12 mouse cellular contexts compared by ENCODE assay signal in genomic region chr4:108318649-108319615, GRCm38 (mm10). TPM values are rescaled to one million over a fixed set of nuclear protein-coding genes. Genes with fewer than 3 reads are reported as not detected.
DNase-seq lines count a peak whose midpoint lies in the region; ATAC-seq lines count a peak whose summit lies in the region.
"Had no signal": no experiment of that assay in that cellular context is flagged by ENCODE, and none has a peak within 500 bp of the region (broad histone marks: within the 10 kb centered on the region; RNA-seq: fewer than 3 reads in every experiment).

No protein-coding gene starts in this region.

- H3K9me3 ChIP-seq in forebrain, embryonic 11.5 days (ENCODE audit: control insufficient read depth, low read length): no peaks in the 10 kb centered on the region
- H3K9me3 ChIP-seq: limb, embryonic 15.5 days; neural tube, embryonic 13.5 days had no signal

- H3K27me3 ChIP-seq in forebrain, embryonic 11.5 days (ENCODE audit: control insufficient read depth, insufficient read depth, low read length): no peaks in the 10 kb centered on the region
- H3K27me3 ChIP-seq: limb, embryonic 15.5 days; neural tube, embryonic 13.5 days had no signal

- no peaks in the 10 kb centered on the region for H3K4me1 ChIP-seq in forebrain, embryonic 11.5 days (replicated peaks; ENCODE audit: control insufficient read depth, insufficient read depth, low read length)
- H3K4me1 ChIP-seq: limb, embryonic 15.5 days; neural tube, embryonic 13.5 days had no signal

- no peak overlapping the region for H3K4me2 ChIP-seq in forebrain, embryonic 11.5 days (ENCODE audit: low read depth, low read length, severe bottlenecking)
- H3K4me2 ChIP-seq: limb, embryonic 15.5 days; neural tube, embryonic 13.5 days had no signal

- H3K36me3 ChIP-seq in forebrain, embryonic 11.5 days (ENCODE audit: control insufficient read depth, insufficient read depth, low read length): no peaks in the 10 kb centered on the region
- H3K36me3 ChIP-seq: limb, embryonic 15.5 days; neural tube, embryonic 13.5 days had no signal

- WGBS in forebrain, embryonic 11.5 days: 83% methylated on average over 7 of the region's 8 CpGs

- H3K4me3 ChIP-seq in forebrain, embryonic 11.5 days (ENCODE audit: low read depth, low read length): no peak overlapping the region
- H3K4me3 ChIP-seq: limb, embryonic 15.5 days; neural tube, embryonic 13.5 days had no signal

- peak; percentile 74 for DNase-seq in 416B (ENCODE audit: low read depth)
- DNase-seq in B cell, adult 2 months: peak; percentile 79 to 84
- peak; percentile 74 to 82 for DNase-seq in natural killer cell, adult 2 months (ENCODE audit: low spot score in 2 of 2)
- no peak for DNase-seq in forebrain, embryonic 11.5 days (ENCODE audit: low spot score)
- no peak for DNase-seq in gastrocnemius, postnatal 25 days
- no peak for DNase-seq in right cerebral cortex, postnatal 36 days (ENCODE audit: low spot score in 2 of 2)
- DNase-seq: adrenal gland, adult 2 months; kidney, adult 18-20 months had no signal

- H3K9ac ChIP-seq in forebrain, embryonic 11.5 days (ENCODE audit: low read length): no peak overlapping the region
- H3K9ac ChIP-seq: limb, embryonic 15.5 days; neural tube, embryonic 13.5 days had no signal

- H3K27ac ChIP-seq in forebrain, embryonic 11.5 days (ENCODE audit: low read depth, low read length): no peak overlapping the region
- H3K27ac ChIP-seq: limb, embryonic 15.5 days; neural tube, embryonic 13.5 days had no signal

- ATAC-seq in hematopoietic stem cell, adult 5-6 weeks (replicated peaks in 1 of 2; ENCODE audit: insufficient read depth in 1 of 2, low FRiP score in 2 of 2, low TSS enrichment in 1 of 2, low read depth in 1 of 2, poor library complexity in 2 of 2, severe bottlenecking in 2 of 2): peak; percentile 47 to 51; a peak in 2 of 4 replicates
- ATAC-seq in forebrain, embryonic 11.5 days (replicated peaks; ENCODE audit: low FRiP score): no peak
- no peak for ATAC-seq in erythroblast, adult 5-6 weeks (replicated peaks; ENCODE audit: low FRiP score, poor library complexity, severe bottlenecking)

RNA-seq across cellular contexts. Expression of gene Coa7, which starts 9.0 kb away (rescaled TPM):
- 8.2 and 13.3 TPM in 2 replicates for total RNA-seq in hematopoietic stem cell, adult 5-6 weeks (2017)
- 54.5 and 56.8 TPM in 2 replicates for polyA plus RNA-seq in forebrain, embryonic 11.5 days (2014; fragmentation: Nextera tagmentation; extraction: Ambion mirVana)
- total RNA-seq in erythroblast, adult 5-6 weeks (2015; ENCODE audit: low replicate concordance): 0.38 and 14.2 TPM in 2 replicates
- total RNA-seq in erythroblast, adult 5-6 weeks (2017; ENCODE audit: low replicate concordance): 0.51 and 0.70 TPM in 2 replicates
- total RNA-seq in gastrocnemius, postnatal 25 days (2021): 10 to 100 TPM; 33.6 to 35.4 TPM

RNA-seq across cellular contexts. Expression of gene Zyg11b, which starts 18.0 kb away (rescaled TPM):
- total RNA-seq in hematopoietic stem cell, adult 5-6 weeks (2017): 32.3 TPM in 2 replicates
- 24.3 and 28.8 TPM in 2 replicates for polyA plus RNA-seq in forebrain, embryonic 11.5 days (2014; fragmentation: Nextera tagmentation; extraction: Ambion mirVana)
- total RNA-seq in erythroblast, adult 5-6 weeks (2015; ENCODE audit: low replicate concordance): 3.8 and 4.0 TPM in 2 replicates
- total RNA-seq in erythroblast, adult 5-6 weeks (2017; ENCODE audit: low replicate concordance): 3.8 and 3.9 TPM in 2 replicates
- 10 to 100 TPM; 44.6 to 51.1 TPM for total RNA-seq in gastrocnemius, postnatal 25 days (2021)

Comparison
In these comparisons a context has a peak if more than half of its experiments do, and no peak if none do; other contexts are left out.
1. DNase-seq: peak in 416B (single experiment), B cell, adult 2 months (2 of 2) and natural killer cell, adult 2 months (2 of 2); none in forebrain, embryonic 11.5 days (single experiment), gastrocnemius, postnatal 25 days (single experiment) and right cerebral cortex, postnatal 36 days (0 of 2).
2. ATAC-seq: peak in hematopoietic stem cell, adult 5-6 weeks (2 of 2); none in forebrain, embryonic 11.5 days (single experiment) and erythroblast, adult 5-6 weeks (single experiment).